Mouse (Mus musculus) adrenal gland (tissue): ENCODE results near the gene Prkacb.

Experiments
- intact Hi-C: fragments of 180-260 bp; cut with DNase I; formaldehyde crosslinking; loops from one replicate; pipeline ENCODE4 v1.15.1; 2025
- long read RNA-seq, 2 experiments: library from polyadenylated mRNA; unstranded; transcript quantifications; one replicate each; pipeline ENCODE4 v2.0.0; 2020; ENCODE audit warnings: borderline replicate concordance in 1 of 2; ENCODE audit not compliant: insufficient replicate concordance in 1 of 2

The Prkacb gene
- long read RNA-seq, experiment 1, full-length matches to known transcripts: 23 of 31 reads
- long read RNA-seq, experiment 1, partial matches to known transcripts: 3 of 31 reads
- long read RNA-seq, experiment 1, other reads (novel, unspliced or antisense): 5 of 31 reads
- long read RNA-seq, experiment 2, full-length matches to known transcripts: 22 of 33 reads
- long read RNA-seq, experiment 2, partial matches to known transcripts: 1 of 33 reads
- long read RNA-seq, experiment 2, other reads (novel, unspliced or antisense): 10 of 33 reads

GRCm38 (mm10) chr3:146812901-146813393 is at the start of gene Prkacb:
TSS of gene Prkacb (minus strand) at chr3:146812990.
- intact Hi-C loops: no loop called here

- intact Hi-C loops: no loop called here
Measured at GRCm38 (mm10) chr3:146860308-146860707, 47.5 kb upstream of the Prkacb start.

GRCm38 (mm10) chr3:146857373-146857772 is 44.6 kb upstream of the Prkacb start:
- intact Hi-C loops: no loop called here

- intact Hi-C loops: no loop called here
Measured at GRCm38 (mm10) chr3:146854473-146855087, 41.8 kb upstream of the Prkacb start.

GRCm38 (mm10) chr3:146851966-146852891 is 39.4 kb upstream of the Prkacb start, which contains the start of gene Ttll7:
TSS of gene Ttll7 (plus strand) at chr3:146852367.
- intact Hi-C loops: no loop called here

GRCm38 (mm10) chr3:146849360-146849759 is 36.6 kb upstream of the Prkacb start:
- intact Hi-C loops: no loop called here

GRCm38 (mm10) chr3:146848112-146848511 is 35.3 kb upstream of the Prkacb start:
- intact Hi-C loops: no loop called here

GRCm38 (mm10) chr3:146846237-146846636 is 33.4 kb upstream of the Prkacb start:
- intact Hi-C loops: no loop called here

GRCm38 (mm10) chr3:146843470-146843869 is 30.7 kb upstream of the Prkacb start:
- intact Hi-C loops: no loop called here

GRCm38 (mm10) chr3:146842766-146843165 is 30.0 kb upstream of the Prkacb start:
- intact Hi-C loops: no loop called here

GRCm38 (mm10) chr3:146820718-146821117 is 7.9 kb upstream of the Prkacb start:
- intact Hi-C loops: no loop called here

- intact Hi-C loops: no loop called here
Measured at GRCm38 (mm10) chr3:146813624-146814023, 834 bp upstream of the Prkacb start.

GRCm38 (mm10) chr3:146812041-146812878 is 530 bp downstream of the Prkacb start:
- intact Hi-C loops: no loop called here

- intact Hi-C loops: loop anchor here (2.0 kb wide), 1 partner anchor 121 kb away; no protein-coding TSS in a partner anchor
Measured at GRCm38 (mm10) chr3:146793554-146794257, 19.1 kb downstream of the Prkacb start.

- intact Hi-C loops: loop anchor here (2.0 kb wide), 1 partner anchor 123 kb away; no protein-coding TSS in a partner anchor
Measured at GRCm38 (mm10) chr3:146792144-146792748, 20.5 kb downstream of the Prkacb start.

- intact Hi-C loops: loop anchor here (5.0 to 10.0 kb wide), 2 partner anchors 222 to 439 kb away; no protein-coding TSS in a partner anchor
Measured at GRCm38 (mm10) chr3:146784233-146784632, 28.6 kb downstream of the Prkacb start.

GRCm38 (mm10) chr3:146783645-146784225 is 29.1 kb downstream of the Prkacb start:
- intact Hi-C loops: loop anchor here (5.0 to 10.0 kb wide), 2 partner anchors 221 to 439 kb away; no protein-coding TSS in a partner anchor

GRCm38 (mm10) chr3:146782548-146782947 is 30.2 kb downstream of the Prkacb start:
- intact Hi-C loops: loop anchor here (5.0 to 10.0 kb wide), 2 partner anchors 220 to 438 kb away; no protein-coding TSS in a partner anchor

- intact Hi-C loops: loop anchor here (5.0 to 10.0 kb wide), 2 partner anchors 219 to 436 kb away; no protein-coding TSS in a partner anchor
Measured at GRCm38 (mm10) chr3:146781131-146781530, 31.7 kb downstream of the Prkacb start.
